Mouse (Mus musculus) kidney, embryonic 16.5 days (tissue): ENCODE results near the gene Cdca8. TPM values are rescaled to one million over a fixed set of nuclear protein-coding genes. Genes with fewer than 3 reads are reported as not detected.
A peak's percentile ranks its signal among the peaks of the same experiment; 100 is the strongest.

Source experiments
- ATAC-seq: fragments of 200-750 bp; cut with Nextera tagmentation; 2 replicates; pipeline ENCODE4 v1.8.0; 2017; ENCODE audit warnings: moderate TSS enrichment; ENCODE audit not compliant: low FRiP score, low TSS enrichment
- H3K27ac ChIP-seq: fragments of 300-500 bp; sonication (generic); 2 replicates; pipeline ENCODE4 v1.5.1; 2014; ENCODE audit warnings: low read length
- H3K27me3 ChIP-seq: fragments of 300-500 bp; sonication (generic); 2 replicates; pipeline ENCODE4 v1.6.1; 2014; ENCODE audit warnings: low read length, control low read depth, mixed read lengths; ENCODE audit not compliant: insufficient read depth
- H3K36me3 ChIP-seq: fragments of 300-500 bp; sonication (generic); 2 replicates; pipeline ENCODE4 v1.6.1; 2014; ENCODE audit warnings: low read length, control low read depth, mixed read lengths; ENCODE audit not compliant: insufficient read depth
- H3K4me1 ChIP-seq: fragments of 300-500 bp; sonication (generic); 2 replicates; pipeline ENCODE4 v1.6.1; 2014; ENCODE audit warnings: low read length, control low read depth, mixed read lengths; ENCODE audit not compliant: insufficient read depth
- H3K4me2 ChIP-seq: fragments of 300-500 bp; sonication (generic); replicated peaks from 2 replicates; pipeline ENCODE4 v1.6.1; 2014; ENCODE audit warnings: low read depth, low read length
- H3K4me3 ChIP-seq: fragments of 300-500 bp; sonication (generic); 2 replicates; pipeline ENCODE4 v1.5.1; 2014; ENCODE audit warnings: mild to moderate bottlenecking, low read length
- H3K9ac ChIP-seq: fragments of 300-500 bp; sonication (generic); replicated peaks from 2 replicates; pipeline ENCODE4 v1.6.1; 2014; ENCODE audit warnings: low read length
- H3K9me3 ChIP-seq: fragments of 300-500 bp; sonication (generic); 2 replicates; pipeline ENCODE4 v1.6.1; 2016; ENCODE audit warnings: low read length, control low read depth
- WGBS: fragments of 180-500 bp; shearing (Covaris S2); extraction: QIAGEN DNeasy Blood & Tissue Kit; methylation state at CpG from one replicate; pipeline ENCODE4 v1.1.7; 2014; 5-methylcytosine and 5-hydroxymethylcytosine counted together
- polyA plus RNA-seq: library from polyadenylated mRNA; unstranded; fragments of >200 nt; fragmentation: Nextera tagmentation; extraction: Ambion mirVana; gene quantifications from 2 replicates; pipeline ENCODE4 v1.2.1, GENCODE M21; 2015

Gene Cdca8
- polyA plus RNA-seq, 1 experiment from 2014 or later = 149 TPM

DNA sequence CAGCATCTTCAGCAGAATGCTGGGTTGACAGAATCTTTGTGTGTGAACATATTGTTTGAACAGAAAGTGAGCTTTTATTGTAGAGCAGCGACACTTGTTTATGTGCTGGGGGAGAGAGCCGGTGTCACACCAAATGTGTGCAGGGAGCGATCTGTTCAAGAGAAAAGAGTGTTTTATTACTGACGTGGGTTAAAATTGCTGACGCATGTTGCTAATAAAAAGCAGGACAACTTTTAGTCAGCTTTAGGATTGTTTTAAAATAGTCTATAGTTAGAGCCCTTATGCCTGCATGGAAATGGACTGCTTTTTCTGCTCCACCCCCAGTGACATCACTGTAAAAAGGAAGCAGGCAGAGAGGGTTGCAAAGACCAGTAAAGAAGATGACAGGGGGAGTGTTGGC lies 48.3 kb downstream of the Cdca8 start:
- Histone ChIP-seq H3K4me3 (no peak overlapping the region), H3K4me1 (0 out of 2 replicates have a peak, but pooled peaks cover 6% of the 10 kb centered on the region), H3K27ac (no peak overlapping the region), H3K9me3 (no peaks in the 10 kb centered on the region), H3K4me2 (no peak overlapping the region), H3K36me3 (no peaks in the 10 kb centered on the region), H3K27me3 (peaks cover 62% of the 10 kb centered on the region), H3K9ac (no peak overlapping the region)
- 63% methylated on average over 5 of the region's 5 CpGs for WGBS
- ATAC-seq = no peak

DNA sequence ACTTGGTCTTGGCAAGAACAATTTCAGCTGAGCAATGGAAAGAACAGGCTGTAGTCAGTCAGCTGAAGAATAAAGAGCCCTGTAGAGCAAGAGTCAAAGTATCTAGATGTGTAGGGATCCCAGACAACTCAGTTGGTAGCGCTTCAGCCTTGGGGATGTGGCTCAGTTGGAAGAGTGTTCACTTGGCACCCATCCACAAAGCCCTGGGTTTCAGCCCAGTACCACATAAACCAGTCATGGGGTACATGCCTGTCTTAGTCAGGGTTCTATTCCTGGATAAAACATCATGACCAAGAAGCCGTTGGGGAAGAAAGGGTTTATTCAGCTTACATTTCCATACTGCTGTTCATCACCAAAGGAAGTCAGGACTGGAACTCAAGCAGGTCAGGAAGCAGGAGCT lies 49.2 kb downstream of the Cdca8 start:
- no peak overlapping the region for H3K9ac ChIP-seq
- 0 out of 2 replicates have a peak, but pooled peaks cover 6% of the 10 kb centered on the region for H3K4me1 ChIP-seq
- no peak overlapping the region for H3K27ac ChIP-seq
- 82% methylated on average over 2 of the region's 2 CpGs for WGBS
- H3K9me3 ChIP-seq = no peaks in the 10 kb centered on the region
- no peak for ATAC-seq
- no peaks in the 10 kb centered on the region for H3K36me3 ChIP-seq
- peaks cover 60% of the 10 kb centered on the region for H3K27me3 ChIP-seq
- no peak overlapping the region for H3K4me3 ChIP-seq
- no peak overlapping the region for H3K4me2 ChIP-seq

DNA sequence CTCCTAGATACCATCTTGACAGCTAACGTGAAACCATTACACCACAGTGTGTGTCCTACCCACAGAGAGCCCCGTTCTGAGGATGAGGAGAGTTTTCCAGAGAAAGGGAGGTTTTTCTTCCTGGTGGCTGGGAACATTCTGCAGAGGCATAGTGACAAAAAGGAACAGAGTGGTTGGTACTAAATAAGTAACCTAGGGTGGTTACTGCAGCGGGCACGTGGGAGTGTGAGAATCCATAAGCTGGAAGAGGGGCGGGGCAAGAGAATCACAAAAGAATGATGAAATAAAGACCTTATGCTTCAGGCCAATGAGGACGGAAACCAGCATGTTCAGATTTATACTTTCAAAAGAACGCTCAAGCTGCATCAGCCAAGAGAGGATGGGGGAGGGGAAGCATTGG lies 50.4 kb downstream of the Cdca8 start:
- Histone ChIP-seq H3K9me3 (no peaks in the 10 kb centered on the region), H3K36me3 (no peaks in the 10 kb centered on the region), H3K27me3 (peaks cover 57% of the 10 kb centered on the region), H3K4me1 (no peaks in the 10 kb centered on the region), H3K4me2 (no peak overlapping the region), H3K27ac (no peak overlapping the region), H3K4me3 (no peak overlapping the region), H3K9ac (no peak overlapping the region)
- 79% methylated on average over 7 of the region's 7 CpGs for WGBS
- no peak for ATAC-seq

DNA sequence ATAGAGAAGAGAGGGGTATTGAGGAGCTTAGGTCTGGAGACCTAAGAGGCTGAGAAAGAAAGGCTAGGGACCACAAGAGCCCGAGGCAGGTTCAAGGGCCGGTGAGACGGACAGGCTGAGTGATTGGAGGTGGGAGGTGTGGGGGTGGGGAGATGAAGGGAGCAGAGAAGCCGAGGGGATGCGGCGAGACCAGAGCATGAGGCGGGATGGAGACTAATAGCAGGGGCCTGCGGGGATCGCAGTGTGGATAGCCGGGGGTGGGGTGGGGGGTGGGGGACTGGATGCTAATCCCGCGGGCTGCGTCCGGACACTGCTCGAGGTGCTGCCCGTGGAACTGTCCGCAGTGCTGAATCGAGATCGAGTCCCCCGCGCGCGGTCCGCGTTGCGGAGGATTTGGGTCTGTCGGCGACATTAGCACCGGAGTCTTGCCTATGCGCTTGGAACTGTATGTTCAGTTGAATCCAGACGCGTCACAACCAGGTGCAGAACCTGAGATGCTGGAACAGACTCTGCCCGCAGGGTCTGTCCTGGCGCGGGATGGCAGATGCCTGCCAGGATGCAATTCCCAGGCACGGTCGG lies 56.9 kb downstream of the Cdca8 start:
- H3K4me2 ChIP-seq = peak overlapping the region; percentile 58; the same call in 1 of the 2 replicates
- no peak overlapping the region; the same call in 1 of the 2 replicates for H3K4me3 ChIP-seq
- WGBS = under 1% methylated on average over 37 of the region's 37 CpGs

DNA sequence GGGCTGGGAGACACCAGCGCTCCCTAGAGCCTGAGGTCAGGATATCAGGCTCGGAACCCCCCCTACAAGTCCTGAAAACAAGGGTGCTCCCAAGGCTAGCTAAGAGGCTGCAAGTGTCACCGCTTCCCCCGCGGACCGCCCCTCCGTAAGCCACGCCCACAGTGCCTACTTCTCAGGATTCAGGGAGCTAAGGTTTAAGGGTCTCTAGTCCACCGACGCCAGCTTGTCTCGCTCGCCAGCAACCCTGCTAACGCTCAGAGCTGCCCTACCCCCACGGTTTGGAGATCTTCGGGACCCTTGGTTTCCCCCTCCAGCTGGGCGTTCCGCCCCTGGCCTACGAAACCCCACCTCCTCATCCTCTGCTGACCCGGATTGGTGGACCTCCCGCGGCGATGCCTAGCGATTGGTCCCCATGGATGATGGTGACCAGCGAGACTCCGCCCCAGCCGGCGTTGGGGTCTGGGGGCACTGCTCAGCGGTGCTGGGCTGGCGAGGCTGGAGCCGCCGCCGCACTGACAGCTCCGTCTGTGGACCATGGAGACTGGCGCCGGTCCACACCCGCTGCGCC lies 57.7 kb downstream of the Cdca8 start:
- Histone ChIP-seq H3K27ac (no peak overlapping the region), H3K9ac (no peak overlapping the region), H3K4me2 (peak overlapping the region; percentile 58), H3K4me3 (peak overlapping the region; percentile 36), H3K4me1 (no peaks in the 10 kb centered on the region), H3K36me3 (no peaks in the 10 kb centered on the region), H3K9me3 (no peaks in the 10 kb centered on the region), H3K27me3 (peaks cover 70% of the 10 kb centered on the region)
- ATAC-seq = peak; percentile 69; the same call in 1 of the 2 replicates
- 1% methylated on average over 37 of the region's 37 CpGs for WGBS

More for the DNA sequence above, 56.9 kb downstream of the Cdca8 start:
- H3K9ac ChIP-seq = no peak overlapping the region
- no peaks in the 10 kb centered on the region for H3K36me3 ChIP-seq
- no peaks in the 10 kb centered on the region for H3K9me3 ChIP-seq
- H3K27me3 ChIP-seq = peaks cover 73% of the 10 kb centered on the region
- peak; percentile 57; the same call in 1 of the 2 replicates for ATAC-seq
- no peak overlapping the region for H3K27ac ChIP-seq
- no peaks in the 10 kb centered on the region for H3K4me1 ChIP-seq

DNA sequence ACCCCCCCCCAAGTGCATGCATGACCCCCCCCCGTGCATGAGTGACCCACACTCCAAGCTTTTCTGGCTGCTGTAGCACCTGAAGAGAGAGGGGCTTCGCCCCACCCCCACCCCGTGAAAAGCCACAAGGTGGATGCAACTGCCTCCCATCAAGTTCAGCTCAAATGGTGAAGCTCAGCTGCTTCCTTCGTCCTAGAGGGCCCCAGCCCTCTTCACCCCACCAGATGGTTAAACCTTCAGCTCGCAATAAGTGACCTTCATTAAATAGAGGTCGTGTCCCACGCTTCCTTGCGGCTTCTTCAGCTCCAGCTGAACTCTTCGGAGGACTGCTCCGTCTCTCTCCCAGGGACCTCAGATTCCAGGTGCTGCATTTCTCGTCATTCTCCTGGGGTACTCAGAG lies 58.5 kb downstream of the Cdca8 start, which contains the start of gene Epha10:
Gene Epha10, plus strand, starts transcription at position 301 of the 400 bp plus-strand sequence.
- Histone ChIP-seq H3K9me3 (no peaks in the 10 kb centered on the region), H3K27me3 (peaks cover 62% of the 10 kb centered on the region), H3K27ac (no peak within 1 kb of the TSS), H3K9ac (no peak within 1 kb of the TSS), H3K4me1 (no peaks in the 10 kb centered on the region), H3K4me3 (peak within 1 kb of the TSS; percentile 36), H3K36me3 (no peaks in the 10 kb centered on the region), H3K4me2 (peak within 1 kb of the TSS; percentile 58)
- ATAC-seq = no peak
- WGBS = 2% methylated on average over 11 of the region's 11 CpGs

DNA sequence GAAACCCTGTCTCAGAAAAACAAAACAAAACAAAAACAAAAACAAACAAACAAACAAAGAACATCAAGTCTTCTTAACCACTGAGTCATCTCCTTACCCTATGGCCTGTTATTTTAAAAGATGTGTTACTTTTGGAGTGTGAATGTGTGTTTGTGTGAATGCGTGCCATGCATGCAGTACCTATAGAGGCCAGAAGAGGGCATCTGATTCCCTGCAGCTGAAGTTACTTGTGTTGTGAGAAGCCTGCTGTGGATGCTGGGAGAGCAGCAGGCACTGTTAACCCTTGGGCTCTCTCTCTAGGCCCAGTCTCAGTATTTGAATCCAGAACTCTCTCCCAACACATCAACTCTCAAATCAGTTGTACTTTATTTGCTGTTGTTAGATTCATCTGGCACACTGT lies 66.4 kb downstream of the Cdca8 start:
- 96% methylated on average over 1 of the region's 1 CpGs for WGBS
- Histone ChIP-seq H3K4me2 (no peak overlapping the region), H3K36me3 (no peaks in the 10 kb centered on the region), H3K4me1 (no peaks in the 10 kb centered on the region), H3K4me3 (no peak overlapping the region), H3K27ac (no peak overlapping the region), H3K27me3 (no peaks in the 10 kb centered on the region), H3K9me3 (peaks cover 6% of the 10 kb centered on the region; the same call in 1 of the 2 replicates), H3K9ac (no peak overlapping the region)
- ATAC-seq = no peak

Other genes with a start within 250 kb of the Cdca8 start
- 65.4 and 72.5 TPM in 2 replicates for gene Utp11, start 245.7 kb downstream of the Cdca8 start, polyA plus RNA-seq
- gene Fhl3, start 238.6 kb downstream of the Cdca8 start, polyA plus RNA-seq = 6.6 and 8.1 TPM in 2 replicates
- gene Sf3a3, start 224.5 kb downstream of the Cdca8 start, polyA plus RNA-seq = 162 and 169 TPM in 2 replicates
- 34.7 and 35.0 TPM in 2 replicates for gene Inpp5b, start 197.5 kb downstream of the Cdca8 start, polyA plus RNA-seq
- gene Mtf1, start 137.2 kb downstream of the Cdca8 start, polyA plus RNA-seq = 13.4 and 14.0 TPM in 2 replicates
- 34.8 and 37.2 TPM in 2 replicates for gene Yrdc, start 88.6 kb downstream of the Cdca8 start, polyA plus RNA-seq
- gene 1110065P20Rik, start 88.1 kb downstream of the Cdca8 start, polyA plus RNA-seq = 41.6 and 43.8 TPM in 2 replicates
- 0.46 and 0.61 TPM in 2 replicates for gene Maneal, start 77.1 kb downstream of the Cdca8 start, polyA plus RNA-seq
- 0.06 and 0.12 TPM in 2 replicates for gene Epha10, start 58.4 kb downstream of the Cdca8 start, polyA plus RNA-seq
- gene 9930104L06Rik, start 2.3 kb downstream of the Cdca8 start, polyA plus RNA-seq = 12.7 and 13.8 TPM in 2 replicates
- 25.1 and 31.1 TPM in 2 replicates for gene Rspo1, start 47.1 kb upstream of the Cdca8 start, polyA plus RNA-seq
- 80.7 and 82.7 TPM in 2 replicates for gene Gnl2, start 77.3 kb upstream of the Cdca8 start, polyA plus RNA-seq
- gene Dnali1, start 126.4 kb upstream of the Cdca8 start, polyA plus RNA-seq = 0.11 and 0.13 TPM in 2 replicates
- 28.8 and 30.3 TPM in 2 replicates for gene Snip1, start 127.4 kb upstream of the Cdca8 start, polyA plus RNA-seq
- 54.1 and 60.2 TPM in 2 replicates for gene Meaf6, start 145.8 kb upstream of the Cdca8 start, polyA plus RNA-seq
- 0.66 and 0.90 TPM in 2 replicates for gene Zc3h12a, start 188.5 kb upstream of the Cdca8 start, polyA plus RNA-seq